ENCODE assay signal across 13 mouse cellular contexts in genomic region chr14:55149041-55149440, GRCm38 (mm10). TPM values are rescaled to one million over a fixed set of nuclear protein-coding genes. Genes with fewer than 3 reads are reported as not detected.
DNase-seq lines count a peak whose midpoint lies in the region; ATAC-seq lines count a peak whose summit lies in the region.
"Had no signal": no experiment of that assay in that cellular context is flagged by ENCODE, and none has a peak within 500 bp of the region (broad histone marks: within the 10 kb centered on the region; RNA-seq: fewer than 3 reads in every experiment).

No protein-coding gene starts in this region.

- no peak overlapping the region for H3K27ac ChIP-seq in embryonic facial prominence, embryonic 14.5 days (replicated peaks; ENCODE audit: low read depth, low read length)
- H3K27ac ChIP-seq in embryonic facial prominence, embryonic 10.5 days (replicated peaks) = no peak overlapping the region
- peak overlapping the region; percentile 36 for H3K27ac ChIP-seq in midbrain, embryonic 12.5 days (replicated peaks)
- no peak overlapping the region for H3K27ac ChIP-seq in midbrain, embryonic 11.5 days (ENCODE audit: low read depth, low read length)
- peak overlapping the region; percentile 59; the same call in 1 of the 2 replicates for H3K27ac ChIP-seq in hindbrain, embryonic 15.5 days (replicated peaks)
- peak overlapping the region; percentile 23; the same call in 1 of the 2 replicates for H3K27ac ChIP-seq in neural tube, embryonic 15.5 days (replicated peaks)
- H3K27ac ChIP-seq: embryonic facial prominence, embryonic 13.5 days; intestine, embryonic 15.5 days; liver, embryonic 12.5 days; lung, embryonic 15.5 days had no signal

- DNase-seq in embryonic facial prominence, embryonic 14.5 days (ENCODE audit: low spot score) = no peak
- DNase-seq in embryonic facial prominence, embryonic 10.5 days (ENCODE audit: low spot score) = no peak
- DNase-seq in midbrain, embryonic 11.5 days (ENCODE audit: low spot score, missing footprints) = no peak
- no peak for DNase-seq in urinary bladder, postnatal 10 days (ENCODE audit: low spot score)
- DNase-seq in B cell, adult 2 months = no peak

- H3K4me3 ChIP-seq in embryonic facial prominence, embryonic 14.5 days (ENCODE audit: low read depth, low read length) = no peak overlapping the region
- no peak overlapping the region for H3K4me3 ChIP-seq in embryonic facial prominence, embryonic 10.5 days
- no peak overlapping the region for H3K4me3 ChIP-seq in midbrain, embryonic 12.5 days
- no peak overlapping the region for H3K4me3 ChIP-seq in midbrain, embryonic 11.5 days (ENCODE audit: low read depth, low read length)
- H3K4me3 ChIP-seq in hindbrain, embryonic 15.5 days = no peak overlapping the region
- H3K4me3 ChIP-seq in neural tube, embryonic 15.5 days (replicated peaks) = no peak overlapping the region
- H3K4me3 ChIP-seq: embryonic facial prominence, embryonic 13.5 days; intestine, embryonic 15.5 days; liver, embryonic 12.5 days; lung, embryonic 15.5 days had no signal

- no peaks in the 10 kb centered on the region for H3K36me3 ChIP-seq in embryonic facial prominence, embryonic 14.5 days (ENCODE audit: control insufficient read depth, insufficient read depth, low read length)
- no peaks in the 10 kb centered on the region for H3K36me3 ChIP-seq in embryonic facial prominence, embryonic 10.5 days (replicated peaks)
- H3K36me3 ChIP-seq in midbrain, embryonic 12.5 days = no peaks in the 10 kb centered on the region
- H3K36me3 ChIP-seq in midbrain, embryonic 11.5 days (ENCODE audit: control insufficient read depth, insufficient read depth, low read length) = no peaks in the 10 kb centered on the region
- H3K36me3 ChIP-seq in hindbrain, embryonic 15.5 days = no peaks in the 10 kb centered on the region
- no peaks in the 10 kb centered on the region for H3K36me3 ChIP-seq in neural tube, embryonic 15.5 days
- H3K36me3 ChIP-seq: embryonic facial prominence, embryonic 13.5 days; intestine, embryonic 15.5 days; liver, embryonic 12.5 days; lung, embryonic 15.5 days had no signal

- WGBS in embryonic facial prominence, embryonic 14.5 days = 78% methylated on average over 5 of the region's 5 CpGs
- WGBS in embryonic facial prominence, embryonic 10.5 days = 77% methylated on average over 5 of the region's 5 CpGs
- WGBS in midbrain, embryonic 12.5 days = 69% methylated on average over 5 of the region's 5 CpGs
- WGBS in midbrain, embryonic 11.5 days = 74% methylated on average over 5 of the region's 5 CpGs
- 50% methylated on average over 5 of the region's 5 CpGs for WGBS in hindbrain, embryonic 15.5 days
- 39% methylated on average over 5 of the region's 5 CpGs for WGBS in neural tube, embryonic 15.5 days

- no peaks in the 10 kb centered on the region for H3K9me3 ChIP-seq in embryonic facial prominence, embryonic 14.5 days (ENCODE audit: control insufficient read depth, low read length)
- no peaks in the 10 kb centered on the region for H3K9me3 ChIP-seq in embryonic facial prominence, embryonic 10.5 days
- H3K9me3 ChIP-seq in midbrain, embryonic 12.5 days = no peaks in the 10 kb centered on the region
- no peaks in the 10 kb centered on the region for H3K9me3 ChIP-seq in midbrain, embryonic 11.5 days (ENCODE audit: control insufficient read depth, low read length)
- no peaks in the 10 kb centered on the region for H3K9me3 ChIP-seq in hindbrain, embryonic 15.5 days
- H3K9me3 ChIP-seq in neural tube, embryonic 15.5 days (replicated peaks) = no peaks in the 10 kb centered on the region
- H3K9me3 ChIP-seq: embryonic facial prominence, embryonic 13.5 days; intestine, embryonic 15.5 days; liver, embryonic 12.5 days; lung, embryonic 15.5 days had no signal

- no peaks in the 10 kb centered on the region for H3K27me3 ChIP-seq in embryonic facial prominence, embryonic 14.5 days (replicated peaks; ENCODE audit: control insufficient read depth, insufficient read depth, low read length)
- no peaks in the 10 kb centered on the region for H3K27me3 ChIP-seq in embryonic facial prominence, embryonic 10.5 days (replicated peaks; ENCODE audit: low read depth, poor library complexity, severe bottlenecking)
- no peaks in the 10 kb centered on the region for H3K27me3 ChIP-seq in midbrain, embryonic 12.5 days
- no peaks in the 10 kb centered on the region for H3K27me3 ChIP-seq in midbrain, embryonic 11.5 days (ENCODE audit: control insufficient read depth, insufficient read depth, low read length)
- no peaks in the 10 kb centered on the region for H3K27me3 ChIP-seq in hindbrain, embryonic 15.5 days
- no peaks in the 10 kb centered on the region for H3K27me3 ChIP-seq in neural tube, embryonic 15.5 days (replicated peaks)
- H3K27me3 ChIP-seq: CH12.LX; embryonic facial prominence, embryonic 13.5 days; intestine, embryonic 15.5 days; liver, embryonic 12.5 days; lung, embryonic 15.5 days had no signal

- ATAC-seq in embryonic facial prominence, embryonic 14.5 days (ENCODE audit: low read depth) = peak; percentile 70; the same call in 1 of the 2 replicates
- 0 out of 2 replicates have a peak, but pooled peaks have one; percentile 38 for ATAC-seq in midbrain, embryonic 12.5 days (ENCODE audit: low FRiP score, low read depth)
- no peak for ATAC-seq in midbrain, embryonic 11.5 days (ENCODE audit: low FRiP score)
- ATAC-seq in hindbrain, embryonic 15.5 days (ENCODE audit: low FRiP score, low read depth) = peak; percentile 81
- peak; percentile 89 for ATAC-seq in neural tube, embryonic 15.5 days (ENCODE audit: low FRiP score)
- ATAC-seq: liver, embryonic 12.5 days had no signal

- H3K9ac ChIP-seq in embryonic facial prominence, embryonic 14.5 days (ENCODE audit: low read depth, low read length) = no peak overlapping the region
- H3K9ac ChIP-seq in midbrain, embryonic 12.5 days (replicated peaks) = no peak overlapping the region
- H3K9ac ChIP-seq in midbrain, embryonic 11.5 days (ENCODE audit: low read length) = no peak overlapping the region
- H3K9ac ChIP-seq in hindbrain, embryonic 15.5 days = no peak overlapping the region
- H3K9ac ChIP-seq in neural tube, embryonic 15.5 days (replicated peaks) = no peak overlapping the region
- H3K9ac ChIP-seq: embryonic facial prominence, embryonic 13.5 days; intestine, embryonic 15.5 days; liver, embryonic 12.5 days; lung, embryonic 15.5 days had no signal

- H3K4me2 ChIP-seq in embryonic facial prominence, embryonic 14.5 days (ENCODE audit: low read depth, low read length) = no peak overlapping the region
- 0 out of 2 replicates have a peak overlapping the region, but pooled peaks have one; percentile 3 for H3K4me2 ChIP-seq in midbrain, embryonic 12.5 days (replicated peaks)
- H3K4me2 ChIP-seq in midbrain, embryonic 11.5 days = no peak overlapping the region
- peak overlapping the region; percentile 14; the same call in 1 of the 2 replicates for H3K4me2 ChIP-seq in hindbrain, embryonic 15.5 days
- H3K4me2 ChIP-seq in neural tube, embryonic 15.5 days = no peak overlapping the region
- H3K4me2 ChIP-seq: embryonic facial prominence, embryonic 13.5 days; intestine, embryonic 15.5 days; liver, embryonic 12.5 days; lung, embryonic 15.5 days had no signal

- no peaks in the 10 kb centered on the region for H3K4me1 ChIP-seq in embryonic facial prominence, embryonic 14.5 days (ENCODE audit: control insufficient read depth, insufficient read depth, low read length)
- H3K4me1 ChIP-seq in embryonic facial prominence, embryonic 10.5 days = peaks cover 3% of the 10 kb centered on the region; the same call in 1 of the 2 replicates
- peaks cover 13% of the 10 kb centered on the region for H3K4me1 ChIP-seq in midbrain, embryonic 12.5 days
- peaks cover 2% of the 10 kb centered on the region; the same call in 1 of the 2 replicates for H3K4me1 ChIP-seq in midbrain, embryonic 11.5 days (ENCODE audit: control insufficient read depth, insufficient read depth, low read length)
- peaks cover 16% of the 10 kb centered on the region for H3K4me1 ChIP-seq in hindbrain, embryonic 15.5 days (replicated peaks)
- H3K4me1 ChIP-seq in neural tube, embryonic 15.5 days = peaks cover 16% of the 10 kb centered on the region
- H3K4me1 ChIP-seq: intestine, embryonic 15.5 days; lung, embryonic 15.5 days had no signal

RNA-seq across cellular contexts. Expression of gene Jph4, which starts 32.3 kb away (rescaled TPM):
- 3.0 and 3.8 TPM in 2 replicates for polyA plus RNA-seq in embryonic facial prominence, embryonic 14.5 days (2014; fragmentation: Nextera tagmentation; extraction: Ambion mirVana)
- polyA plus RNA-seq in embryonic facial prominence, embryonic 10.5 days (2016; fragmentation: Nextera tagmentation; extraction: Ambion mirVana) = 0.45 and 0.81 TPM in 2 replicates
- polyA plus RNA-seq in midbrain, embryonic 12.5 days (2016; fragmentation: Nextera tagmentation; extraction: Ambion mirVana) = 7.2 and 9.9 TPM in 2 replicates
- polyA plus RNA-seq in midbrain, embryonic 11.5 days (2014; fragmentation: Nextera tagmentation; extraction: Ambion mirVana) = 2.2 and 2.8 TPM in 2 replicates
- polyA plus RNA-seq in hindbrain, embryonic 15.5 days (2015; fragmentation: Nextera tagmentation; extraction: Ambion mirVana) = 33.6 and 40.7 TPM in 2 replicates
- 30.6 and 37.0 TPM in 2 replicates for polyA plus RNA-seq in neural tube, embryonic 15.5 days (2015; fragmentation: Nextera tagmentation; extraction: Ambion mirVana)

RNA-seq across cellular contexts. Expression of gene Ap1g2, which starts 42.6 kb away (rescaled TPM):
- 15.3 and 17.6 TPM in 2 replicates for polyA plus RNA-seq in embryonic facial prominence, embryonic 14.5 days (2014; fragmentation: Nextera tagmentation; extraction: Ambion mirVana)
- 14.5 and 15.8 TPM in 2 replicates for polyA plus RNA-seq in embryonic facial prominence, embryonic 10.5 days (2016; fragmentation: Nextera tagmentation; extraction: Ambion mirVana)
- 8.2 and 10.9 TPM in 2 replicates for polyA plus RNA-seq in midbrain, embryonic 12.5 days (2016; fragmentation: Nextera tagmentation; extraction: Ambion mirVana)
- polyA plus RNA-seq in midbrain, embryonic 11.5 days (2014; fragmentation: Nextera tagmentation; extraction: Ambion mirVana) = 9.5 and 10.1 TPM in 2 replicates
- 7.3 and 7.9 TPM in 2 replicates for polyA plus RNA-seq in hindbrain, embryonic 15.5 days (2015; fragmentation: Nextera tagmentation; extraction: Ambion mirVana)
- 6.2 and 12.4 TPM in 2 replicates for polyA plus RNA-seq in neural tube, embryonic 15.5 days (2015; fragmentation: Nextera tagmentation; extraction: Ambion mirVana)

RNA-seq across cellular contexts. Expression of gene Thtpa, which starts 54.5 kb away (rescaled TPM):
- 16.7 and 22.6 TPM in 2 replicates for polyA plus RNA-seq in embryonic facial prominence, embryonic 14.5 days (2014; fragmentation: Nextera tagmentation; extraction: Ambion mirVana)
- polyA plus RNA-seq in embryonic facial prominence, embryonic 10.5 days (2016; fragmentation: Nextera tagmentation; extraction: Ambion mirVana) = 22.4 and 22.8 TPM in 2 replicates
- polyA plus RNA-seq in midbrain, embryonic 12.5 days (2016; fragmentation: Nextera tagmentation; extraction: Ambion mirVana) = 26.6 and 27.3 TPM in 2 replicates
- polyA plus RNA-seq in midbrain, embryonic 11.5 days (2014; fragmentation: Nextera tagmentation; extraction: Ambion mirVana) = 22.0 and 22.7 TPM in 2 replicates
- polyA plus RNA-seq in hindbrain, embryonic 15.5 days (2015; fragmentation: Nextera tagmentation; extraction: Ambion mirVana) = 29.4 and 32.6 TPM in 2 replicates
- 27.9 and 31.6 TPM in 2 replicates for polyA plus RNA-seq in neural tube, embryonic 15.5 days (2015; fragmentation: Nextera tagmentation; extraction: Ambion mirVana)

RNA-seq across cellular contexts. Expression of gene Zfhx2, which starts 56.9 kb away (rescaled TPM):
- 3.4 and 3.7 TPM in 2 replicates for polyA plus RNA-seq in embryonic facial prominence, embryonic 14.5 days (2014; fragmentation: Nextera tagmentation; extraction: Ambion mirVana)
- polyA plus RNA-seq in embryonic facial prominence, embryonic 10.5 days (2016; fragmentation: Nextera tagmentation; extraction: Ambion mirVana) = 6.1 and 6.8 TPM in 2 replicates
- 26.2 and 30.2 TPM in 2 replicates for polyA plus RNA-seq in midbrain, embryonic 12.5 days (2016; fragmentation: Nextera tagmentation; extraction: Ambion mirVana)
- polyA plus RNA-seq in midbrain, embryonic 11.5 days (2014; fragmentation: Nextera tagmentation; extraction: Ambion mirVana) = 11.3 and 11.5 TPM in 2 replicates
- 24.0 and 24.9 TPM in 2 replicates for polyA plus RNA-seq in hindbrain, embryonic 15.5 days (2015; fragmentation: Nextera tagmentation; extraction: Ambion mirVana)
- 20.3 and 24.5 TPM in 2 replicates for polyA plus RNA-seq in neural tube, embryonic 15.5 days (2015; fragmentation: Nextera tagmentation; extraction: Ambion mirVana)

Comparison
In these comparisons a context has a peak if more than half of its experiments do, and no peak if none do; other contexts are left out.
1. H3K27ac ChIP-seq: peak in midbrain, embryonic 12.5 days (single experiment), hindbrain, embryonic 15.5 days (single experiment) and neural tube, embryonic 15.5 days (single experiment); none in embryonic facial prominence, embryonic 14.5 days (single experiment), embryonic facial prominence, embryonic 10.5 days (single experiment) and midbrain, embryonic 11.5 days (single experiment).
2. H3K4me2 ChIP-seq: peak in midbrain, embryonic 12.5 days (single experiment) and hindbrain, embryonic 15.5 days (single experiment); none in embryonic facial prominence, embryonic 14.5 days (single experiment), midbrain, embryonic 11.5 days (single experiment) and neural tube, embryonic 15.5 days (single experiment).